Mouse (Mus musculus) ES-E14 (cell line): Measurements from ENCODE around the gene Yy1.

Experiments used
- CHD2 ChIP-seq: IDR thresholded peaks from 2 replicates; pipeline ENCODE4 v1.6.1; 2014; ENCODE audit warnings: mild to moderate bottlenecking, low read depth, low read length, inconsistent platforms
- MAFK ChIP-seq: IDR thresholded peaks from 2 replicates; pipeline ENCODE4 v1.6.1; 2014; ENCODE audit warnings: mild to moderate bottlenecking, low read depth, low read length, inconsistent platforms; ENCODE audit not compliant: insufficient read depth
- ZC3H11A ChIP-seq: IDR thresholded peaks from 2 replicates; pipeline ENCODE4 v1.6.1; 2012; ENCODE audit warnings: low read depth, mild to moderate bottlenecking, inconsistent platforms, low read length, borderline replicate concordance

DNA sequence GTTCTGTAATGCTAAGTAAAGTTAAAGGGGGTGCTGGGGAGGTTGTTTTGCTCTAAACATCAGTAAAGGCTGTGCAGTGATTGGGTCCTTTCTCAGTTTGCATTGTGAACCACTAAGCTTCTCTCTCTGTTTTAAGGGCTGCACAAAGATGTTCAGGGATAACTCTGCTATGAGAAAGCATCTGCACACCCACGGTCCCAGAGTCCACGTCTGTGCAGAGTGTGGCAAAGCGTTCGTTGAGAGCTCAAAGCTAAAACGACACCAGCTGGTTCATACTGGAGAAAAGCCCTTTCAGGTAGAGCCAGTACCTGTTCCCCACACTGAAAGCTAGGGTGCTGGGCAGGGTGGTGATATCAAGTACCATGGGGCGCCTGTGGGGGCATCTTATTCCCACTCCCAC, 21.7 kb downstream of the Yy1 start:
- TF ChIP-seq ZC3H11A = no peak
- TF ChIP-seq CHD2 = no peak
- no peak for TF ChIP-seq MAFK
